Mouse (Mus musculus) kidney, adult 11 months (tissue): ENCODE results near the gene Slc17a6.
"Not testable (repeated sequence)": the region's sequence is repeated elsewhere in the genome, so short reads cannot be mapped to it uniquely, and the experiment has no call there.

Experiments
- DNase-seq: peaks from one replicate; pipeline ENCODE4 v3.0.0; 2022

Slc17a6 gene

DNA sequence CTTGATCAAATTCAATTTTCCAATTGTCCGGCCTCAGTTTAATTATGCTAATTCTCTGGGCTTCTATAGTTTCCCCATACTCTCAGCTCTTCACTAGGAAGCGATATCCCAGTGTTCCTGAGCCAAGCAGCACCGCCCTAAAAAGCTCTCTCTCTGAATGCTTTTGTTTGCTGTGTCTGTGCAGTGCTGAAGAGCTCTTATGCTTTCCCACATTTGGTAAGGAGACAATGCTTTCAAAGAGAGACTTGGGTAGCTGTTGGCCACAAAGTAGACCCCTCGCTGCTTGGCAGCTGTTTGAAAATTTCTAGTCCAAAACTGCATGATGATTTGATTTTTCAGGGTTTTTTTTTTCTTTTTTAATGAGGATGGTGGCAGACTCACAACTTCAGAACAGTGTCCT lies 72.6 kb downstream of the Slc17a6 start:
- no peak for DNase-seq

DNA sequence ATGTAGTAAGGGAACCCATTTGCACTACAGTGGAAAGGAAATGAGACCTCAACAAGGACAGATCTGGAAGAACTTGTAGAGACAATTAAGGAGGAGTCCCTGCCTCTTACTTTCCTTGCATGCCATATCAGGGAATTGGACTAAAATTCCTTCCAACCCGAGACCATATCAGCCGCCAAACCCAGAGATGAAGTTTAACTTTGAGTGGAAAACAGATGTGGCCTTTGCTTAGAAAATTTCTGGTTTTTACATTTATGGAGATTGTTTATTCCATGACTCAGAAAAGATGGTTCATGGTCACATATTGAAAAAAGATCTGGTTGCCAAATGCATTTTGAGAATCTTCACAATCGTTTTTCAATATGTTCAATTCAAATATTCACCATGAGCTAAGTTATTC lies 87.7 kb downstream of the Slc17a6 start:
- no peak for DNase-seq

GRCm38 (mm10) chr7:51710346-51710745 lies 88.5 kb downstream of the Slc17a6 start:
- DNase-seq, result not testable (repeated sequence)

DNA sequence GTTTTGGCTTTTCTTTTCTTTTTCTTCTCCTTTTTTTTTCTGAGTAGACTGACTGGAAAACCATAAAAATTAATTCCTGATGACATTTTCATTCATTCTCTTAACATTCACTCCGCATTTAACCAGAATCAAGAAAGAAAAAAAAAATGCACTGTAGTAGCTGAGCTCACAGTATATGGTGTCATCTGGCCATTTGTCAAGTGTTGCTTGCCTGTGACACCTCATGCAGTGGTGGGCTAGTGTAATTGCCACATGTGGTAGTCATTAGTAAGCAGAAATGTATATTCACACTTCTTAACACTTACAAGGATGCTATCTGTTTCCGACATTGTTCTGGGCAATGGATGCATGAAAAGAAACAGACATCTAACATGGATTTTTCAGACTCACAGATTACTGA lies 94.0 kb downstream of the Slc17a6 start:
- no peak for DNase-seq
